Mouse (Mus musculus) heart, embryonic 10.5 days (tissue): Measurements from ENCODE around the gene Hist1h2bm. TPM values are rescaled to one million over a fixed set of nuclear protein-coding genes. Genes with fewer than 3 reads are reported as not detected.

Experiments
- microRNA-seq: library from miRNA; unstranded; fragments of <30 nt; microRNA quantifications from one replicate; pipeline ENCODE4, GENCODE M21; 2017
- polyA plus RNA-seq: library from polyadenylated mRNA; unstranded; fragments of >200 nt; fragmentation: Nextera tagmentation; extraction: Ambion mirVana; gene quantifications from 2 replicates; pipeline ENCODE4 v1.2.1, GENCODE M21; 2016

Hist1h2bm gene
- polyA plus RNA-seq, 1 experiment from 2014 or later, result 3.7 TPM

Small RNA genes lying within 50 kb of the gene (microRNA-seq; reads per million reads assigned to microRNA genes)
- gene Gm44357 (not detected), gene Gm44367 (not detected), gene Gm44454 (not detected)

Other genes with a start within 250 kb of the Hist1h2bm start
- 2.0 and 2.1 TPM in 2 replicates for gene Zkscan4, start 243.1 kb upstream of the Hist1h2bm start, polyA plus RNA-seq
- not detected in 2 replicates for gene Gm10065, start 242.6 kb upstream of the Hist1h2bm start, polyA plus RNA-seq
- gene AK157302, start 226.8 kb upstream of the Hist1h2bm start, polyA plus RNA-seq, result 0.21 and 0.53 TPM in 2 replicates
- gene Gm11273, start 220.6 kb upstream of the Hist1h2bm start, polyA plus RNA-seq, result 9.0 and 11.6 TPM in 2 replicates
- gene Zkscan8, start 190.9 kb upstream of the Hist1h2bm start, polyA plus RNA-seq, result 5.3 and 7.3 TPM in 2 replicates
- gene Olfr1366, start 179.2 kb upstream of the Hist1h2bm start, polyA plus RNA-seq, result 0.05 and 0.07 TPM in 2 replicates
- 0.04 TPM in 1 of 2 replicates, not detected in the other for gene Olfr1535, start 162.2 kb upstream of the Hist1h2bm start, polyA plus RNA-seq
- gene Olfr1364, start 140.3 kb upstream of the Hist1h2bm start, polyA plus RNA-seq, result not detected in 2 replicates
- not detected in 2 replicates for gene Olfr1362, start 108.0 kb upstream of the Hist1h2bm start, polyA plus RNA-seq
- not detected in 2 replicates for gene Olfr11, start 79.5 kb upstream of the Hist1h2bm start, polyA plus RNA-seq
- gene Olfr1361, start 58.7 kb upstream of the Hist1h2bm start, polyA plus RNA-seq, result not detected in 2 replicates
- not detected in 2 replicates for gene Olfr1360, start 44.6 kb upstream of the Hist1h2bm start, polyA plus RNA-seq
- gene Olfr1359, start 23.9 kb upstream of the Hist1h2bm start, polyA plus RNA-seq, result not detected in 2 replicates
- gene Hist1h2bl, start 5.9 kb upstream of the Hist1h2bm start, polyA plus RNA-seq, result 1.4 TPM in 1 of 2 replicates, not detected in the other
- gene Hist1h2ai, start 5.6 kb upstream of the Hist1h2bm start, polyA plus RNA-seq, result 6.3 and 11.7 TPM in 2 replicates
- gene Hist1h3h, start 4.4 kb upstream of the Hist1h2bm start, polyA plus RNA-seq, result 3.7 and 3.8 TPM in 2 replicates
- gene Hist1h4j, start 13.0 kb downstream of the Hist1h2bm start, polyA plus RNA-seq, result 2.0 TPM in 1 of 2 replicates, not detected in the other
- gene Hist1h4k, start 28.5 kb downstream of the Hist1h2bm start, polyA plus RNA-seq, result 2.4 and 3.8 TPM in 2 replicates
- 6.7 and 8.3 TPM in 2 replicates for gene Hist1h2ak, start 31.8 kb downstream of the Hist1h2bm start, polyA plus RNA-seq
- gene Hist1h2bn, start 32.1 kb downstream of the Hist1h2bm start, polyA plus RNA-seq, result 1.2 and 3.0 TPM in 2 replicates
- 12.2 and 12.8 TPM in 2 replicates for gene Hist1h1b, start 58.6 kb downstream of the Hist1h2bm start, polyA plus RNA-seq
- 51.2 and 119 TPM in 2 replicates for gene Hist1h3i, start 61.3 kb downstream of the Hist1h2bm start, polyA plus RNA-seq
- 4.6 and 7.6 TPM in 2 replicates for gene Hist1h2an, start 65.2 kb downstream of the Hist1h2bm start, polyA plus RNA-seq
- gene Hist1h2bp, start 65.4 kb downstream of the Hist1h2bm start, polyA plus RNA-seq, result 1.00 and 1.6 TPM in 2 replicates
- 9.9 and 15.1 TPM in 2 replicates for gene Hist1h2bq, start 88.2 kb downstream of the Hist1h2bm start, polyA plus RNA-seq
- not detected in 2 replicates for gene Hist1h2ao, start 88.4 kb downstream of the Hist1h2bm start, polyA plus RNA-seq
- gene Hist1h4m, start 89.7 kb downstream of the Hist1h2bm start, polyA plus RNA-seq, result not detected in 2 replicates
- 3.8 and 9.2 TPM in 2 replicates for gene Hist1h4n, start 110.2 kb downstream of the Hist1h2bm start, polyA plus RNA-seq
- 2,387 and 3,574 TPM in 2 replicates for gene Hist1h2ap, start 111.5 kb downstream of the Hist1h2bm start, polyA plus RNA-seq
- gene Hist1h2br, start 111.7 kb downstream of the Hist1h2bm start, polyA plus RNA-seq, result 9.9 and 15.3 TPM in 2 replicates
- gene Zfp184, start 223.1 kb downstream of the Hist1h2bm start, polyA plus RNA-seq, result 7.4 and 9.1 TPM in 2 replicates